Mouse (Mus musculus) spleen, embryonic (tissue): ENCODE results near the gene Wdr5.
"Not testable (repeated sequence)": the region's sequence is repeated elsewhere in the genome, so short reads cannot be mapped to it uniquely, and the experiment has no call there.

ENCODE experiments used
- CTCF ChIA-PET: fragments of 350-600 bp; sonication (Branson Sonifier 250); formaldehyde crosslinking; loops from one replicate; lab custom pipeline; 2022; lab: Charles Lee

Gene Wdr5

GRCm38 (mm10) chr2:27496391-27497028 is 18.4 kb upstream of the Wdr5 start:
- CTCF ChIA-PET: no interaction called here

DNA sequence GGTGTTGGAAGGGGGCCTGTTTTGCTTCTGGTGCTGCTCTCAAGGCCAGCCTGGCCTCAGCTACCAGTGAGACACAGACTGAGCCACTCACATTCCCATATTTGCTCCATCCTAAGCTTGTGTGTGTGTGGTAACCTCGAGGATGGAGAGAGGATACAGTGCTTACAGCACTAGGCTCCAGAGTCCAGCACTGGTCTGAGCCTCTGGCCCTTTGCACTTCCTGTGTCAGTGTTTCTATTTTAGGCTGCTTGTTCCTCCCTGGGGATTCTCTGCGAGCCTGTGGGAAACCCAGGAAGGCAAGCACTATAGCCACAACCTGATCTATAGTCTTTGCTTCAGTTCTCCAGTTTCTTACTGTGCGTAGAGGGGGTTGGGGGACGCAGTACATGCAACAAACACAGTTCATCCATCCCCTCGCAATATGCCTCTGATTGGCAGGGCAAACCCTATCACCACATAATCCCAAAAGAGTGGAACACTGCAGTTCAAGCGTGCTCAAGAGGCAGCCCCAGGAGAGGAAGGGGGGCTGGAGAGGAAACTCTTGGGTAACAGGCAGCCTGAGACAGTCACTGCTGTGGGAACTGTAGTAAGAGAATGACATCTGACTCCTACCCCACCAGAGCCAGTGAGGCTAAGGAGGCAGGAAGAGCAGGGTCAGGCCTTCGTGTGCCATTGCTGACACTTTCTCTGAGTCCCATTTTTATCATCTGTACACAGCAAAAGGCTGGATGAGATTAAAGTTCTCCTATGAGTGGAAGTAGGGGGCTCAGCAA is 10.7 kb upstream of the Wdr5 start:
- CTCF ChIA-PET: no interaction called here

GRCm38 (mm10) chr2:27505539-27505938 is 9.4 kb upstream of the Wdr5 start:
- CTCF ChIA-PET: interaction anchor here (1.0 kb wide), 1 partner anchor 159 kb away, joined by 13 read pairs; no protein-coding TSS in a partner anchor

- CTCF ChIA-PET: interaction anchor here (1.0 kb wide), 1 partner anchor 160 kb away, joined by 13 read pairs; no protein-coding TSS in a partner anchor
Measured at GRCm38 (mm10) chr2:27506658-27507057, 8.3 kb upstream of the Wdr5 start.

DNA sequence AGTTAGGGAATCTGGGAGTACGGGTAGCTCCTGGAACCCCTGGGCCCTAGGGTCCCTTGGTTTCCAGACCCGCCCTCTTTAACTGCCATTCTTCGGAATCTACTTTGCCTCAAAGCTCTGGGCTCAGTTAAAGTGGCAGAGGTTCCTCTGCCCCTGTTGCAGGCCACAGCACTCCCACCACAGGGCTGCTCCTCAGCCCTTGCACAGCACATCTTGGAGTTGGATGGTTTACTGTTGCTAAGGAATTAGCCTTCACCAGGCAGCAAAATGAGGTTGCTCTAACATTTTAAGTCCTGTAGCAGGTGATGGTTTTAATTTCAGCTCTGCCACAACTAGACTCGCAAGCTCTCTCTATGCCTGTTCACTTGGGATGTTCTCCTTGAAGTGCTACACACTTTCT is 7.4 kb upstream of the Wdr5 start, which contains the start of gene Brd3:
Gene Brd3 (minus strand): TSS at position 101 of the 400 bp plus-strand sequence.
- CTCF ChIA-PET: no interaction called here

- CTCF ChIA-PET: no interaction called here
Measured at GRCm38 (mm10) chr2:27510706-27511105, 4.3 kb upstream of the Wdr5 start.

- CTCF ChIA-PET: no interaction called here
Measured at GRCm38 (mm10) chr2:27512909-27513308, 2.0 kb upstream of the Wdr5 start.

- CTCF ChIA-PET: no interaction called here
Measured at GRCm38 (mm10) chr2:27513861-27514260, 1.1 kb upstream of the Wdr5 start.

- CTCF ChIA-PET: no interaction called here
Measured at GRCm38 (mm10) chr2:27515341-27516166, 597 bp downstream of the Wdr5 start.

GRCm38 (mm10) chr2:27516289-27516688 is 1.3 kb downstream of the Wdr5 start:
- CTCF ChIA-PET: no interaction called here

GRCm38 (mm10) chr2:27518283-27518682 is 3.3 kb downstream of the Wdr5 start:
- CTCF ChIA-PET: interaction anchor here (0.6 kb wide), 1 partner anchor 125 kb away, joined by 3 read pairs; no protein-coding TSS in a partner anchor

DNA sequence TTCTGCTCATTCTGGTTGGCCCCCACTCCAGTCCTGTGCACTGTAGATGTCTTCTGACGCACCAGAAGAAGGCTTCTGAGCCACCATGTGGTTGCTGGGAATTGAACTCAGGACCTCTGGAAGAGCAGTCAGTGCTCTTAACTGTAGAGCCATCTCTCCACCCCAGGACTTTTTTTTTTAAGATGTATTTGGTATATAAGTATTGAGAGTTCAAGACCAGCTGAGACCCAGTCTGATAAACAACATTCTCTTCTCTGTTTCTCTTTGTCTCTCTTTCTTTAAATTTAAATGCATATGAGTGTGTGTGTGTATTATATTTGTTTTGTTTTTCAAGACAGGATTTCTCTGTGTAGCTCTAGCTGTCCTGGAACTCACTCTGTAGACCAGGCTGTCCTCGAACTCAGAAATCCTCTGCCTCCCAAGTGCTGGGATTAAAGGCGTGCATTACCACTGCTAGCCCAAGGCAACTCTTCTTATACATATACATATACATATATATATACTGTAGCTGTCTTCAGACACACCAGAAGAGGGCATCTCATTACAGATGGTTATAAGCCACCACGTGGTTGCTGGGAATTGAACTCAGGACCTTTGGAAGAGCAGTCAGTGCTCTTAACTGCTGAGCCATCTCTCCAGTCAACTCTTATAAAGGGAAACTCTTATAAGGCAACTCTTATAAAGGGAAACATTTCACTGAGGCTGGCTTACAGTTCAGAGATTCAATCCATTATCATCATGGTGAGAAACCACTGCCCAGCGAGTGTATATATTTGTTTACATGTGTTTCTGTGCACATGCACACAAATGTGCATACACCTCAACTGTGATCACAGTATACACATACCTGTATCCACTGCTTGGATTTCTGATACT is 23.7 kb downstream of the Wdr5 start:
- CTCF ChIA-PET: not testable (repeated sequence)

GRCm38 (mm10) chr2:27539336-27539735 is 24.4 kb downstream of the Wdr5 start:
- CTCF ChIA-PET: no interaction called here

DNA sequence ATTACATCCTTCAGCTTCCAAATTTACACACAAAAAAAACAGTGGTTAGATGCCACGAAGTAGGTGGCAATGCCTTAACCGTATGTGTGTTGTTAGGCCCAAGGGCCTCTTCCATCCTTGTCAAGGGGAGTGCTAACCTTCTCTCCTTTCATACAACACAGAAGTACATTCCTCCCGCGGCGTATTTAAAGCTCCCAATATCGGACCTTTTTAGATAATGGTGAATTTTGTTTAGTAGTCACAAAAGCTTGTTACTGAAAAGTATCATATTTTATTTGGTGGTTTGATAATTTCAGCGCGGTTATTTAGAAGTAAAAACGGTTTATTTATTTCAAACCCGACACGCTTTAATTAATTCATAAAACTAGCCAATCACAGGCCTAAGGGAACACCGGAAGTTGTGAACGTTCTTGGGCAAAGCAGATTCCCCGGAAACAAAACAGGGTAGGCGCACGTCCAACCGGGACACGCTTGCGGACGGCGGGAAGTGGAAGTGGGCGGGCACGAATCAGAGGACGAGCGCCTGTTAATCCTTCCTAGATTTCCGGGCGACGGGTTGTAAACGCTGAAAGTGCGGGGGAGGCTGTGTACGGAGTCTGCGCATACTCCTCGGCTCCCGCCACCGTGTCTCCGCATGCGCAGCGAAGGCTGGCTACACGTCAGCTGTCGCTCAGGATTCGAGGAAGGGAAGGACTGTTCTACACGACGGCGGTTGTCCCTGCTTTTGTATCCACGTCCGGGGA is 25.0 kb downstream of the Wdr5 start:
- CTCF ChIA-PET: no interaction called here

DNA sequence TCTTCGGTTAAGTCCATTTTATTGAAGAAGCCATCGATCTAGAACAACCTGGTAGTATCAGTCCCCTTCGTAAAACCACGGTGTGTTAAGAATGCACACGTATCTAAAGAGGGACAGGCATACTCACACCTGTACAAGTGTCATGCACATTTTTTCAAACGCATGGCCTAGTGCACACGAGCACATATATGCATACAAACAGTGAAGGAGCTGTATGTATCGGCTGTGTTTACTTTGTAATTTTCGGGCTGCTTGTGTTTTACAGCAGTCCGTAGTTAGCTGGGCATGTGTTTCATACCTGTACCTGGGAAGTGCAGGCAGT is 25.5 kb downstream of the Wdr5 start:
- CTCF ChIA-PET: no interaction called here

DNA sequence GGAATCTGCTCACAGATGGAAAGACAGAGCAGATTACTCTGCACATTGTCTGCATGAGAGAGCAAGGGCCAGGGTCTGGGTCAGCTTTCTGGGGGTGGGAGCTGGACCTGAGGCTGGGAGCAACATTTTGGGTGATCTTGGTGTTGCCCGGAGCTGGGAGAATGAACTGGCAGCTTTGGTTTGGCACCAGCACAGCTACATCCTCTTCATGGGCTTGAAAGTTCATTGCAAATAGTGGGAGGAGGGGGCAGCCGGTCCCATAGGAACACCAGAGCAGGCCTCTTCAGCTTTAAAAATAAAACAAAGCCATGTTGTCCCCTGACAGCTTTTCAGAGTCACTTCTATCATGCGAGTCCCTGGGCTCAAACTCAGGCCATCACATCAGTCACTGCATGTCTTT is 26.3 kb downstream of the Wdr5 start:
- CTCF ChIA-PET: interaction anchor here (0.6 kb wide), 2 partner anchors 187 to 1722 kb away, joined by 3 to 4 read pairs; no protein-coding TSS in a partner anchor

DNA sequence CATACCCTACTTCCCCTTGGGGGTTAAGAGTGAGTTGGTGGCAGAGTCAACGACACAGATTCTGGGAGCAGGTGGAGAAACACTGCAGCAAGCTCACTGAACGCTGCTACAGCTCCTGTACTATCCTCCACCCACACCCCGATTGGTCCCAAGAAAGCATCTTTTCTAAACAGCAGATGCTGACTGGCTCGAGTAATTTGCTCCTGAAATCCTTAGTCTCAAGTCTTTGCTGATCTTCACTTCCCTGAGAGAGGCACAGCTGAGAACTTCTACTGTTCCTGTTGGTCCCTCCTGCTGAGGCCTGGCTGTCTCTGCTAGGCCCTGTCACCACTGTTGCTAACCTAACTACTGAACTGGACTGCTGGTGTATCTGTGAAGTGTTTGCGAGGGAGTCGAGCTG is 29.7 kb downstream of the Wdr5 start:
- CTCF ChIA-PET: no interaction called here

DNA sequence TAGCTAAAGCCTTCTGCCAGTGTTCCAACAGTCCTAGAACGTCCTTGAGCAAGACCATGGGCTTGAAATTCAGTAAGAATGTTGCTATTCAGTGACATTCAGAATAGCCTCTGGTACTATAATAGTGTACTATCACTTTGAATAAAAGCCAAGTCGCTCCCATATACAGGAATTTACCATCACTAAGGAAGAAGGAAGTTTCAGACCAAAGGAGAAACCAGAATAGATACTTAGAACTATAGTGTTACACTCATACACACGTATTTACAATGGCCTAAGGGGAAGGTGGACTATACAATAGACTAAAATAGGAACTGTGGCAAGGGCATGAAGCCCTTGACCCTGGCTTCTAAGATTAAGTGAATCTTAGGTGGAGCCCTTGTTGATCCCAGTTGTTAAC is 30.6 kb downstream of the Wdr5 start:
- CTCF ChIA-PET: not testable (repeated sequence)

- CTCF ChIA-PET: not testable (repeated sequence)
Measured at GRCm38 (mm10) chr2:27546041-27546440, 31.1 kb downstream of the Wdr5 start.

DNA sequence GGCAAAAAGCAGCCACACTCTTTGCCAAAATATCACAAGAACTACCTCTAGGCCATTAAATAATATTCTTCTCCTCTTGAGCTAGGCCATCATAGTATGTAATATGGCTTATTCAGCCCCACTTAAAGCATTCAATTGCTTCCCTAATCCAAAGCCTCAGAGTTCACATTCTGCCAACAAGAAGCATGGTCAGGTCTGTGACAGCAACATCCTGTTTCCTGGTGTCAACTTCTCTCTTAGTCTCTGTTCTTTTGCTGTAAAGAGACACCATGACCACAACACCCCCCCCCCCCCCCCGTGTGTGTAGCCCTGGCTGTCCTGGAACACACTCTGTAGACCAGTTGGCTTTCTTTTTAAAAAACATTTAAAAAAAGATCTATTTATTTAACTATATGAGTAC is 32.4 kb downstream of the Wdr5 start:
- CTCF ChIA-PET: interaction anchor here (0.6 kb wide), 1 partner anchor 220 kb away, joined by 3 read pairs; no protein-coding TSS in a partner anchor
